Mouse (Mus musculus) liver, embryonic 15.5 days (tissue): ENCODE data around the gene Grin2b. TPM values are rescaled to one million over a fixed set of nuclear protein-coding genes. Genes with fewer than 3 reads are reported as not detected.
"Not testable (repeated sequence)": the region's sequence is repeated elsewhere in the genome, so short reads cannot be mapped to it uniquely, and the experiment has no call there.

Experiments
- ATAC-seq: fragments of 200-750 bp; cut with Nextera tagmentation; 2 replicates; pipeline ENCODE4 v1.8.0; 2017; ENCODE audit warnings: moderate number of reproducible peaks, mild to moderate bottlenecking, moderate library complexity; ENCODE audit not compliant: insufficient read depth
- H3K27ac ChIP-seq: fragments of 300-500 bp; sonication (generic); replicated peaks from 2 replicates; pipeline ENCODE4 v1.5.1; 2015; ENCODE audit warnings: mild to moderate bottlenecking, inconsistent platforms
- H3K27me3 ChIP-seq: fragments of 300-500 bp; sonication (generic); 2 replicates; pipeline ENCODE4 v1.6.1; 2015; ENCODE audit warnings: mild to moderate bottlenecking, inconsistent platforms
- H3K36me3 ChIP-seq: fragments of 300-500 bp; sonication (generic); replicated peaks from 2 replicates; pipeline ENCODE4 v1.6.1; 2015; ENCODE audit warnings: moderate library complexity, mild to moderate bottlenecking, inconsistent platforms
- H3K4me1 ChIP-seq: fragments of 300-500 bp; sonication (generic); replicated peaks from 2 replicates; pipeline ENCODE4 v1.6.1; 2015; ENCODE audit warnings: inconsistent platforms
- H3K4me2 ChIP-seq: fragments of 300-500 bp; sonication (generic); 2 replicates; pipeline ENCODE4 v1.6.1; 2015; ENCODE audit warnings: moderate library complexity, mild to moderate bottlenecking, inconsistent platforms
- H3K4me3 ChIP-seq: fragments of 300-500 bp; sonication (generic); replicated peaks from 2 replicates; pipeline ENCODE4 v1.5.1; 2015; ENCODE audit warnings: mild to moderate bottlenecking, inconsistent platforms
- H3K9ac ChIP-seq: fragments of 300-500 bp; sonication (generic); 2 replicates; pipeline ENCODE4 v1.6.1; 2015; ENCODE audit warnings: moderate library complexity, mild to moderate bottlenecking, inconsistent platforms
- H3K9me3 ChIP-seq: fragments of 300-500 bp; sonication (generic); replicated peaks from 2 replicates; pipeline ENCODE4 v1.6.1; 2016; ENCODE audit warnings: inconsistent platforms
- WGBS: fragments of 180-500 bp; shearing (Covaris S2); methylation state at CpG from one replicate; pipeline ENCODE4 v1.1.7; 2015; ENCODE audit warnings: mixed read lengths; ENCODE audit not compliant: insufficient replicate concordance; 5-methylcytosine and 5-hydroxymethylcytosine counted together
- microRNA-seq: library from miRNA; unstranded; fragments of <30 nt; microRNA quantifications from one replicate; pipeline ENCODE4, GENCODE M21; 2016
- polyA plus RNA-seq: library from polyadenylated mRNA; unstranded; fragments of >200 nt; fragmentation: Nextera tagmentation; extraction: Ambion mirVana; gene quantifications from 2 replicates; pipeline ENCODE4 v1.2.1, GENCODE M21; 2015

Grin2b gene
- polyA plus RNA-seq, 1 experiment from 2014 or later: not detected

- Histone ChIP-seq H3K36me3 (no peaks in the 10 kb centered on the region), H3K27ac (no peak overlapping the region), H3K27me3 (no peaks in the 10 kb centered on the region), H3K4me2 (no peak overlapping the region), H3K9me3 (0 out of 2 replicates have a peak, but pooled peaks cover 4% of the 10 kb centered on the region), H3K9ac (no peak overlapping the region), H3K4me3 (no peak overlapping the region), H3K4me1 (no peaks in the 10 kb centered on the region)
- 76% methylated on average over 7 of the region's 7 CpGs for WGBS
- ATAC-seq: no peak
Observed at GRCm38 (mm10) chr6:135691561-135691960, 481.8 kb downstream of the Grin2b start.

GRCm38 (mm10) chr6:135687926-135688325, 485.4 kb downstream of the Grin2b start:
- H3K4me1 ChIP-seq: no peaks in the 10 kb centered on the region
- H3K4me2 ChIP-seq: no peak overlapping the region
- ATAC-seq: no peak
- H3K36me3 ChIP-seq: no peaks in the 10 kb centered on the region
- WGBS: 64% methylated on average over 9 of the region's 9 CpGs
- H3K9me3 ChIP-seq: 0 out of 2 replicates have a peak, but pooled peaks cover 4% of the 10 kb centered on the region
- H3K27me3 ChIP-seq: no peaks in the 10 kb centered on the region
- no peak overlapping the region for H3K9ac ChIP-seq
- H3K27ac ChIP-seq: no peak overlapping the region
- no peak overlapping the region for H3K4me3 ChIP-seq

GRCm38 (mm10) chr6:135684206-135684605, 489.1 kb downstream of the Grin2b start:
- ATAC-seq: no peak
- 47% methylated on average over 2 of the region's 2 CpGs for WGBS
- no peaks in the 10 kb centered on the region for H3K27me3 ChIP-seq
- H3K9me3 ChIP-seq: 0 out of 2 replicates have a peak, but pooled peaks cover 4% of the 10 kb centered on the region
- H3K9ac ChIP-seq: no peak overlapping the region
- no peak overlapping the region for H3K4me2 ChIP-seq
- H3K27ac ChIP-seq: no peak overlapping the region
- H3K4me1 ChIP-seq: no peaks in the 10 kb centered on the region
- H3K36me3 ChIP-seq: no peaks in the 10 kb centered on the region
- no peak overlapping the region for H3K4me3 ChIP-seq

GRCm38 (mm10) chr6:135681423-135681822, 491.9 kb downstream of the Grin2b start:
- not testable (repeated sequence) for H3K4me1 ChIP-seq, H3K4me2 ChIP-seq, H3K27ac ChIP-seq, H3K36me3 ChIP-seq, ATAC-seq, H3K27me3 ChIP-seq, H3K9me3 ChIP-seq, H3K9ac ChIP-seq, H3K4me3 ChIP-seq
- 67% methylated on average over 4 of the region's 4 CpGs for WGBS

- Histone ChIP-seq H3K4me1 (no peaks in the 10 kb centered on the region), H3K36me3 (no peaks in the 10 kb centered on the region), H3K4me3 (no peak overlapping the region), H3K9ac (no peak overlapping the region), H3K27ac (no peak overlapping the region), H3K27me3 (no peaks in the 10 kb centered on the region), H3K9me3 (no peaks in the 10 kb centered on the region), H3K4me2 (no peak overlapping the region)
- ATAC-seq: no peak
- 67% methylated on average over 14 of the region's 14 CpGs for WGBS
Observed at GRCm38 (mm10) chr6:135680105-135680710, 493.1 kb downstream of the Grin2b start.

GRCm38 (mm10) chr6:135674380-135674779, 498.9 kb downstream of the Grin2b start:
- no peak overlapping the region for H3K9ac ChIP-seq
- no peaks in the 10 kb centered on the region for H3K27me3 ChIP-seq
- no peak overlapping the region for H3K27ac ChIP-seq
- no peak overlapping the region for H3K4me2 ChIP-seq
- 29% methylated on average over 4 of the region's 4 CpGs for whole genome bisulfite sequencing
- no peaks in the 10 kb centered on the region for H3K4me1 ChIP-seq
- no peaks in the 10 kb centered on the region for H3K9me3 ChIP-seq
- no peaks in the 10 kb centered on the region for H3K36me3 ChIP-seq
- no peak for ATAC-seq
- no peak overlapping the region for H3K4me3 ChIP-seq

GRCm38 (mm10) chr6:135672003-135672402, 501.3 kb downstream of the Grin2b start:
- H3K27ac ChIP-seq: no peak overlapping the region
- H3K36me3 ChIP-seq: no peaks in the 10 kb centered on the region
- no peak overlapping the region for H3K4me2 ChIP-seq
- H3K4me1 ChIP-seq: no peaks in the 10 kb centered on the region
- no peak overlapping the region for H3K4me3 ChIP-seq
- no peaks in the 10 kb centered on the region for H3K9me3 ChIP-seq
- H3K27me3 ChIP-seq: no peaks in the 10 kb centered on the region
- no peak for ATAC-seq
- no peak overlapping the region for H3K9ac ChIP-seq

Small RNA genes lying within 50 kb of the gene (microRNA-seq; reads per million reads assigned to microRNA genes)
- gene Gm22892: not detected

Other genes starting within 250 kb of the Grin2b start
- gene Gm8994, start 154.0 kb upstream of the Grin2b start, polyA plus RNA-seq: not detected in 2 replicates
- 0.38 and 0.48 TPM in 2 replicates for gene E330021D16Rik, start 242.1 kb upstream of the Grin2b start, polyA plus RNA-seq